Mouse (Mus musculus): ENCODE measurements around the gene Nle1.

The Nle1 gene

DNA sequence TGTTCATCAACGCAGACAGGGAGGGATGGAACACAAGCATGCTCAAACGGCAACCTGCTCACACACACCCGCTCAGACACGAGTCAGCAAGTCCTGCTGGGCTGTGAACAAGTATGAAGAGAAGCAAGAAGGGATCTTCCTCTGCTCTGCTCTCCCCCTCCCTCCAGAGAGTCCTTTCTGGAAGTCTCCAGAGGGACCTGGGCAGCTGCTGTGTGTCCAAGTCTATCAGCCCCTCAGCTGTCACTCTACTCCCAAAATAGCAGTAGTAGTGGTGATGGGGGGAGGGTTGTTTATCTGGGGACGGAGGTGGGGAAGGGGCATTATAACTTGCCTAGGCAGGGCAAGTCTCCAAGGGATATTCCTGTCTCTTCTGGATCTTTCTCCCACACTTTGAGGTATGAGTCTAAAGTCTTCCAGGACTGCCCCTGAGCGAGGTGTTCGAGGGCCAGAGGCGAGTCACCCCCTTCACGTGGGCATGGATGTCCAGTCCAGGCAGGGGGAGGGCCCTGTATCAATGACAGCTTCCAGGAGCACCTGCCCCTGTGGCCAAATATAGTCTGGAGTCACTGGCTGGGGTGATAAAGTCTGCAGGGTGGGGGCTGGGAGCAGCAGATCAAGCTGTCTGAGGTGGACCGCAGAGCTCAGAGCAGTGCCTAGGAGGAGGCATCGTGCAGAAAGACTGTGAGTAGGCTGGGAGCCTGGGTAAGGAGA lies 2.6 kb upstream of the Nle1 start:
- DNase-seq = no peak

DNA sequence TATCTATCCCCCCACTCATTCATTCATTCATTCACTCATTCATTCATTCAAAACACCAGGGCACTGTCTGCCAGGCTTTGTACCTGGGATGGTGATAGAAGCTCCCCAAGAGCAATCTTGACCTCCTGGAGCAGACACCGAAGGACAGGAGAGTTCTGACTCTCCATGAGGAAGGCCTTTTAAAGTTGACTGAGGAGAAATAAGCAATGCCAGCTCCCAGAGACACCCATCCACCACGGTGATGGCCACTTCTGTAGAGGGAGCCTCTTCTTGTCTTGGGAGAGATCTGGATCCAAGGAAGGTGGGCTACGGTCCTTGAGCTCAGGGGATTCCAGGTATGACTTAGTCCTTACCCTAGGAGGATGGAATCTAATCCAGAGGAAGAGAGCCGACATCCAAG lies 2.0 kb upstream of the Nle1 start, which contains the start of gene Unc45b:
Gene Unc45b, plus strand, starts transcription at position 301 of the 400 bp plus-strand sequence.
- DNase-seq = no peak

DNA sequence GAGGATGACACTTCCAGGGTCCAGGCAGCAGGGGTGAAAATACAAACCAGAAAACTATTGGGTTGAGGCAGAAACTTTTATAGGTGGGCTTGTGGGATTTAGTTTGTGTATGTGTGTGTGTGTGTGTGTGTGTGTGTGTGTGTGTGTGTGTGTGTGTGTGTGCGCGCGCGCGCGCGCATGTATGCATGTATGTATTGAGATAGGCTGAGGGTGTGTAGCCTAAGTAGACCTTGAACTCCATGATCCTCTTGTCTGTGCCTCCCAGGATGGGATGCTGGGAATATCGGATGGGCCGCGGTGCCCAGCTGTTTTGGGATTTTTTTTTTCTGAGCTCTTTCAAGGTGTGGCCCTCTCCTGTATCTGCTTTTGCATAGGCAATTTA lies 388 bp upstream of the Nle1 start:
- no peak for DNase-seq

DNA sequence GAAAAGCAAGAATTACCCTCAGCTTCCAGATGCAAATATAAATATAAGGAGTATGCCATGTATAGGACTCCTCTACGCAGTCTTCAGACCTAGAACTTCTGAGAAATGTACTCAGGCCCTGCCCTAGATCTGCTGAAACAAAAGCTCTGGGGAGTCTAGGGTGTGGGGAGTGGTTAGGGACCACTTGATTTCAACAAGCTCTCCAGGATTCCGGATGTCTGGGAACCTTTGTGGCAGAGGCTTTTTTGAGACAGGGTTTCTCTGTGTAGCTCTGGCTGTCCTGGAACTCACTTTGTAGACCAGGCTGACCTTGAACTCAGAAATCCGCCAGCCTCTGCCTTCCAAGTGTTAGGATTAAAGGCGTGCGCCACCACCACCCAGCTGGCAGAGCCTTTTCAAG lies 2.4 kb downstream of the Nle1 start:
- DNase-seq = no peak

DNA sequence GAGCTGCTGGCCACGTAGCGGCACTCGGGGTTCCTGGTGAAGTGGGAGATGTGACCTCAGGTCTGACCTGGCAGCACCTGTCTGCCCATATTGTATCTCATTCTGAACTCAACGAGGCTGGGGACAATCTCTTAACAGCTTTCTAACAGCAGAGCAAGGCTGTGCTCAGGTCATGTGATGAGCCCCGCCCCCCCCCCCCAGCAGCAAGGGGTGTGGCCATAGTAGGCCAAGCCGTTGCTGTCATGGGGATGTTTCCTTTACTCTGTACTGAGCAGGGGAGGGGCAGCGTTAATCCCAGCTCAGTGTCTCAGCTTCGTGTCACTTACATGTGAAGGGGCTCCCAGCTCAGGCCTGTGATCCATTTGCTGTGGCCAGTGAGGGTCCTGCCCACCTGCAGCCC lies 3.3 kb downstream of the Nle1 start:
- no peak for DNase-seq

DNA sequence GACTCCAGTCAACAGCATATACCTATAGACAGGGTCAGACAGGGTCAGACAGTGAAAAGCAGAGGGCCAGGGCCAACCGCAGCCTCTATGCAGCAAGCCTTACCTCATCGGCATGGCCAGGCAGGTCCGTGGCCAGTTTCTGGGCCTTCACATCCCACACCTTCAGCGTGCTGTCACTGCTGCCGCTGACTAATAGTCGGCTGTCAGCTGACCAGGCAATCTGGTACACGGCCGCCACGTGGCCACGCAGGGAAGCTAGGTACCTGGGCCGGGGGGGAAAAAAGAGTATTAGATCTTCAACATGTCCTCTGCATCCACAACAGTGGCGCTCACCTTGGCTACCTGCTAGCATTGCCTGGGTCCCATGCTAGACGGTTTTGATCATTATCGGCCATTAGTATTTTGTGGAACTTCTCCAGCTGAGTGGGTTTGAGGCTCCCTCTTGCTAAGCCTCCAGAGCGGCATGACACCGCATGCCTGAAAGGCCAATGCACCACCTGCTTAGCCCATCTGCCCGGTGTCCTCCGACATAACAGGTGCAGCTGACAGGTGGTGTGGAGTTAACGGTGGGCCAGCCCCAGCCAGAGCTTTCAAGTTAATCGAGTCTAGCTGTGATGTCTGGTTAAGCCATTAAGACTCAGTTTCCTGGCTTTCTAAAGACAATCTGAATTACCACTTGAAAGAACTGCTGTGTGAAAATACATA lies 6.5 kb downstream of the Nle1 start:
- no peak for DNase-seq

DNA sequence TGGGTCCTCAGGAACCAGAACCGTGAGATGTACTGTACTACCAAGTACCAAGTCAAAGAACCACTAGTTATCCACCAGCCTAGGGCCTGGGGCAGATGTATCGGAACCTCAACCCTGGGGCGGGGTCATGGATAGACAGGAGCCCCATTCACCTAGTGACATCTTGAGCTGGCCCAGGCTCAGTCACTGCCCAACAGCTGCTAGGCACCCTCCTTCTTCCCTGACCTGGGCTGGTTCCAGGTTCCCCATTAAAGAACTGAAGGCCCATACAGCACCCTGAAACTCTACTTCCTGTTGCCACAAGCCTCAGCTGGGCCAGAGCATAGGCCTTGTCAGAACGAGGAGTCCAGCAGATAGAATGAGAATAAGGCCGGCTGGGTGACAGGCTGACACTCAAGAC lies 8.5 kb downstream of the Nle1 start:
- no peak for DNase-seq

DNA sequence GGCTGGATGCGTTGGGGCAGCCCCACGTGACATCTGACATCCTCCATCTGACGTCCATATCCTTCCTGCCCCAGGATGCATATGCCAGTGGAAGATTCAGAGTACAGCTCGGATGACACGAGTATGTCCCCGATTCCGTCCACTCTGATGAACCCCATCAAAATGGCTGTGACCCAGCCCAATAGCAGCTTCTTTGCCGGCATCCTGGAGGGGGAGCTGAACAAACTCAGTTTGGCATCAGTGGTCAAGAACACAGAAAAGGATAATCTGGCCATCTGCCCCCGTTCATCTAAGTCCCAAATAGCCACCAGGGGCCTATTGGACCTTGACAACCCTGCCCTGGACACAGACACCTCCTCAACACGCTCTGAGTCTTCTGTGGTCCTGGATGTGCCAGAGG lies 10.7 kb downstream of the Nle1 start:
- no peak for DNase-seq

DNA sequence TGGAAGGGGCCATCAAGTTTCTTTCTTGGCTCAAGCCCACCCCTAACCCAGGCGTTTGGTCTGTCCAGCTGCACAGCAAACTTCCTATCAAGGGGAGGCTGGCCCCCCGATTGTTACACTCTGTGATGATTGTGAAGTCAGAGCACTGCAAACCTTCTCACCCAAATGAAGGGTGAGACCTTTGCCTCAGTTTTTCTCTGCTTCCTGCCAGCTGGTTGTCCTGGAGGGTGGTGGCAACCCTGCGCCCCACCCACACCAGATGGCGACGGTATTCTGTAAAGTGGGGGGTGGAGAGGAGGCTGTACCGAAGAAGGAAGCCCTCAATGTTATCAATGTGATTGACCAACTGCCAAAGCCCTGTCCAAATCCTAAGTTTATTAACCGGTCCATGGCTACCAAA lies 16.3 kb downstream of the Nle1 start, which contains the start of gene Fndc8:
Gene Fndc8, plus strand, starts transcription at position 189 of the 400 bp plus-strand sequence.
- no peak for DNase-seq

DNA sequence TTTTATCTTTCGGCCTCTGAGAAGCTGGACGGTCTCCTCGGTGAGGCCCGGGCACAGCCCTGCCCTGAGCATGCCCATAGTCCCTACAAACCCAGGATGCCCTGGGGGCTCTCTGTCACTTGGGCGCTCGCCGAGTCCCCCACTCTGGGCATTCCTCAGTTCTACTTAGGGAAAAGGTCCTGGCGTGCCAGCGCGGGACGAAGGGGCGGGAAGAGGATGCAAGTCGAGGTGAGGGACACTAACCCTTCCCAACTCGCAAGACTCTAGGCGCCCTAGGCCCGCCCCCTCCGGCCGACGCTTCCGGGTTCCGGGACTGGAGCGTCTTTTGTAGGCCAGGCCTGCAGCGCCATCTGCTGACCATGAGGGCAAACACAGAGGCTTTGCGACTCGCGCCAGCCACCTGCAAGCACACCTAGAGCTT lies 17.9 kb downstream of the Nle1 start, which contains the start of gene Rad51d:
Gene Rad51d, minus strand, starts transcription at position 273 of the 421 bp plus-strand sequence.
- DNase-seq = peak; percentile 90

DNA sequence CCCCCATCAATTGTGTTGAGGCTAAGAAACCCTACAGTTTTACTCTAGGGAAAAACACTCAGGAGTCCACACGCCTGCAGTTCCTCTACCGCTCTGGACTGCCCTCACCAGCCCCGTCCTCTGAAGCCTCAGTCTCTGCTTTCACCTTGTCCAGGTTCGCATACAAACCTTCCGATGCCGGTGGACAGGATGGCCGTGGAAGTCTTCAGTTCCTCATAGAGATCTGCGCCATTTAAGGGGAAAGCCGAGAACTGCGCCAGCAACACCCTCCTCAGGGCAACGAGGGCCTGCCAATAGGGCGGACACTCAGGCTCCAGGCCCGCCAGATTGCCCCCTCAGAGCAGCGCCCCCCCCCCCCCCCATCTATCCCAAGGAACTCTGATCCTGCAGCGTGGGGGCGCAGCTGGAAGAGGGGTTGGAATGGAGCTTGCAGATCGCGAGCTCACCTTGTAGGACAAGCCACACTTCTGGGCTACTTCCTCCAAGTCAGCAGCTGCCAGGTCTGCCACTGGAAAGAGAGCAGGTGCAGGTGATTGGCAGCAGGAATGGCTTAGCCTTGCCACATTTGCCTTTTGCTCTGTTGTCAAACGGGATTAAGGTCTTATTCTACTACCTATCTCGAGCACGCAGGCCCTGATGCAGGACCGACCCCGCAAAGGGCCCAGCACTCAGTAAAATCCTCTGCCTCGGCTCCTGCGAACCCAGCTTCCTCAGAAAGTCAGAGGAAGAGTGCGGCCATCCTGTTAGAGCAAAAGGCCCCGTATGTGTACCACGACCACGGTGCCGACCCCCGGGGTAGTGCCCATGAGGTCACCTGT lies 18.5 kb downstream of the Nle1 start:
- DNase-seq = no peak

DNA sequence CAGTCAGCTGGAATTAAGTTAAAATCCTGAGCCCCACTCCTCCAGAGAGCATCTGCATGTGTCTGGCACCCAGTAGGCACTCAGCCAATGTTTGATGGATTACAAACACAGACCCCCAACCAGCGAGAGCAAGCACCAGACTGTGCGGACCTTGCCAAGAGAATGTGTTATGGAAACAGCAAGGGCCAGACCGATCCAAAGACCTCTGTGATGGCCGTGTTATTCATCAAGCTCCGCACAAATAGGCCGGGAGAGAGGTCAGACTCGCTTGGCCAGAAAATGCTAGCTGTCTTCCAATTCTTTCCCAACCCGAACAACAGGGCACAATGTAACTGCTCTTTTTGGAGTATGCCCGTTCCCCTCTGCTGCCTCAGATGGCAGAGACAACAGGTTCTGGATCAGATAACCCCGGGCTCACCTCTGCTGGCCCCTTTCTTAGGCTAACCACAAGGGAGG lies 19.7 kb downstream of the Nle1 start:
- no peak for DNase-seq

DNA sequence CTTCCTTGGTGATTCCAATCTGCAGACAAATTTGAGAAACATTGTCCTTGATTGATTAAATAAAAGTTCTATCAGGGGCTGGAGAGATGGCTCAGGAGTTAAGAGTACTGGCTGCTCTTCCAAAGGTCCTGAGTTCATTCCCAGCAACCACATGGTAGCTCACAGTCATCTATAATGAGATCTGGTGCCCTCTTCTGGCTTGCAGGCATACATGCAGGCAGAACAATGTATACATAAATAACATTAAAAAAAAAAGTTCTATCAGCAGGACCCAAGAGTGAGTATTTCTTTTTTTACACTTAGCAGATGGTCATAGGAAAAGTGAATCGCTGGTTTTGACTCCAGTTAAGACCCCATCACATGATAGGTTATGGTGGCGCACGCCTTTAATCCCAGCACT lies 21.7 kb downstream of the Nle1 start:
- DNase-seq = no peak

DNA sequence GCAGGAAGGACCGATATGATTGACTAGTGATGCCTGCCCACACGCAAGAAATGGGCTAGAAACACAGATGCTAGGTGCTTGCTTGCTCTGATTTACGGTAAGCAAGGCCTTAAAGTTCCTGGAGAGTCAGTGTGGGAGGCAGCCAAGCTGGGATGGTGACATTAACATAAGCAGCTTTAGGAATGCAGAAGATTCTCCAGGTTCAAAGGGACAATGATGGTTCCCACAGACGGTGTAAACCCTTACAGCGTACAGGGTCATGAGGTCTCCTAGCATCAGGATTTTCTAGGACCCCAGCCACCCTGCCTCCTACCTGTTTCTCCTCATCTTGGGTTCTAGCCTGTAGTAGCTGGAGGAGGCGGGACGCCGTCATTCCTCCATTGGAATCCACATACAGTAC lies 25.0 kb downstream of the Nle1 start:
- DNase-seq = no peak

DNA sequence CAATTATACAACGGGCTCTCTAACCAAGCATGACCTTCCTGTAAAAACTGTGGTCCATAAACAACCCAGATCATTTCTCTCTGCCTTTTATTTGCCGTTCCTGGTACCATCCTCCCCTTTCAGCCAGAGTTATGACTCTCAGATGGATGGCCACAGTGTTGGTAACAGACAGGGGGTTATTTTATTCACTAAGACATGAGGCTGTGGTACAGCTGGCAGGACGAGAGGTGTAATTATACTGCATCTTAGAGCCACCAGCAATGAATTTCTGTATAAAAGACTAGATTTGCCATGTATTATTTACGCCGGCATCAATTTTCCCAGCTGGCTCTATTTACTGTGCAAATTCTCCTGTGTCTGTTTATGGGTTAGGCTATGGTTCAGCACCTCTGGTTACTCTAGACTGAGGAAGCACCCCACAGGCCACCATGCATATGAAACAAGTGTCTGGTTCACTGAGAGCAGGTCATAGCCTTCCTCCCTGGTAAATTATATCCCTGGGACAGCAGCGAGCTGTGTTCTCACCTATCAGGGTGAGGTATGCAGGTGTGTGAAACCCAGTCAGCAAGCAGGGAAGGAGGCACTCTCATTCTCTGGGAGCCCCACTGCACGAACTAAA lies 30.4 kb downstream of the Nle1 start:
- DNase-seq = no peak

DNA sequence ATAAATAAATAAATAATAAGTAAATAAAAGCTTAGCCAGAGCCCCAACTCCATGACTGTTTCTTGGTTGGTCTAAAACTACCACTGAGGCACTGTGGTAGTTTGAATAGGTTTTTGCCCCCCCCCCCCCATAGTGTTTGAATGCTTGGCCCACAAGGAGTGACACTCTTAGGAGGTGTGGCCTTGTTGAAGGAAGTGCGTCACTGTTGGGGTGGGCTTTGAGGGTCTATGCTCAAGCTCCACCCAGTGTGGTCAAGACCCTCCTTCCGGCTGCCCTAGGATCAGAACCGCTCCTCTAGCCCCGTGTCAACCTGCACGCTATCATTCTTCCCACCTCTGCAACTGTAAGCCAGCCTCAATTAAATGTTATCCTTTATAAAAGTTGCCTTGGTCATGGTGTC lies 32.6 kb downstream of the Nle1 start:
- DNase-seq = no peak

DNA sequence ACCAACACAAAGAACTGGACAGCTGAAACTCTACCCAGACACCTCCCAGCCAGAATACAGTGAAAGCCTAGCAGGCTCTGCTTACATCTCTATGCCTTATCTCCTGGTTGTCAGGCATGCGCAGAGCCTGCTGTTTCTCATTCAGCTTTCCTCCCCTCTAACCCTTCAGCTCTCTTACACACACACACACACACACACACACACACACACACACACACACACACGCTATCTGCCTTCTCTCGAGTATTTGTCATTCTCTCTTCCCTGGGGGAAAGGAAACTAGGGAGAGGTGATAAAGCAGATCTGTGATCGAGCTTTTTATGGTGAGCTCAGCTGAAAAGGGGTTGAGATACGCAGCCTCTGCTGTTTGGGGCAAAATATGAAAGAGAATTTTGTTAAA lies 33.3 kb downstream of the Nle1 start:
- DNase-seq = no peak

DNA sequence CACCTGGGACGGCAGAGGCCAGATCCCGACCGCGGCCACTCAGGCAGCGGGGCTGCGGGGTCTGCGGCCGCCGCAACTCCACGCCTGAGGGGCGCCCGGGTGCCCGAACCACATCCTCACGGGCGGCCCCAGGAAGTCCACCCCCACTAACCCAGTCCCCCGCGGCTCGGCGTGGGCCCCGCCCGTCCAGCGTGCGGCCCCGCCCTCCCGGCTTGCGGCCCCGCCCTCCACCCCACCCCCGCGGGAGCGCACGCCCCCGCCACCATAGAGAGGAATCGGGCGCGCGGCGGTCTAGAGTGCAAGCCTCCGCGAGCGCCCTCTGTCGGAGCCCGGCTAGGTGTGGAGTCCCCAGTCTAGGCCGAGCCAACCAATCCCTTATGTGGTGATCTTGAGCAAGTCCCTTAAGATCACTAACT lies 37.2 kb downstream of the Nle1 start, which contains the start of gene Rffl:
Gene Rffl, minus strand, starts transcription at position 180 of the 416 bp plus-strand sequence.
- DNase-seq = peak; percentile 88

DNA sequence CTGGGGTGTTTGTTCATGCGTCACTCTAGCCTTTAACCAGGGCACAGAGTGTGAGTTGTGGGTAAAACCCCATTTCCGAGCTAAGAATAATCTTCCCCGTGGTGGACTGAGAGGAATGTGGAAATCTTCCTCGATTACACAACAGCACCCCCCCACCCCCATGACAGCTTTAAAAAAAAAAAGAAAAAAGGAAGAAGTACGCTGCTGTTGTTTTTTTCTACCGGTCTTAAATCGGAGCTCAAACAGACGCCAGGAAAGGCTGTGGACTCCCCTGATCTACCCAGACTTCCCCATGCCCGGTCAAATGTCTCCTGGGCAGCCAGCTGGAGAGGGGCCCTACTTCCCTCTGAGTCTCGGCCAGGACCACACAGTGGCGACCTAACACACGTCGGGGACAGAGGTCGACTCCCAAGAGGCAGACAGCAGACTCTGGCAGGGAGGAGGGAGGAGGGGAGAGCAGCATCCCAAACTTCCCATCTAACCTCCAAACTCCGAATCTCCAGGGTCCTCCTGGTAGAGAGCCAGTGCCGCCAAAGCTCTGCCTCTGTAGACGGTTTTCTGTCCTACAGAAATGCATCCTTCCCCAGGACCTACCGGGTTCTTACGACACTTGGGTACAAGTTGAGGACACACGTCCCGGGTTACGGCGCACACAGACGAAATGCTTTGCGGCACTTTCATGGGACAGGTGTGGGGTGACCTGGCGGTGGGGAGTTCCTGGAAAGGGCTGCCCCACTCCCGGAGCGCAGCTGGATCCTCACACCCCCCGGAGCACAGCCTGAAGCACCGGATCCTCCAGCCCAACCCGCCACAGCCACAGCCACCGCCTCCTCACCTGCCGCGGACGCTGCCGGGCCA lies 37.8 kb downstream of the Nle1 start:
- DNase-seq = peak; percentile 32

DNA sequence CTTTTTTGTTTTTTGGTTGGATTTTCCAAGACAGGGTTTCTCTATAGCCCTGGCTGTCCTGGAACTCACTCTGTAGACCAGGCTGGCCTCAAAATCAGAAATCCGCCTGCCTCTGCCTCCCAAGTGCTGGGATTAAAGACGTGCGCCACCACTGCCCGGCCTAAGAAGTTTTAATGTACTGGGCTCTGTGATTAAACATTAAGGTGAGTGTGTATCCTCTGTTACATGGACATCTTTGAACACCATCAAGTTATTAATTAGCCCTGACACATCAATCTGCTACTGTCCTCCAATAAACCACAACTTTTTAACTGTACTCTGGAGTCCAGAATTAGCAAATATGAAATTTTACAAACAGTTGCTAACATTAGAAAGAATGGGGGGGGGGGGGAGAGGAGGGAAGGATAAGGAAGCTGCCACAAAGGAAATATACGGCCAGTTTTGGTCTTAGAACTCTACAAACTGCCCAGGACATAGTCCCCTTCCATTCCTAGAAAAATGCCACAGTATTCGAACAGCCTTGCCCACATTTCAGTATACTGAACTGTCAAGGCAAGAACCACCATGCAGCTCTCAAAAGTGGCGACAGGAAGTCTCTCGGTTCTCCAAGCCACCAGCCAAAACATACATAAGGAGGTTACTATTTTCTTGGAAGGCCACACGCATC lies 38.6 kb downstream of the Nle1 start:
- no peak for DNase-seq

DNA sequence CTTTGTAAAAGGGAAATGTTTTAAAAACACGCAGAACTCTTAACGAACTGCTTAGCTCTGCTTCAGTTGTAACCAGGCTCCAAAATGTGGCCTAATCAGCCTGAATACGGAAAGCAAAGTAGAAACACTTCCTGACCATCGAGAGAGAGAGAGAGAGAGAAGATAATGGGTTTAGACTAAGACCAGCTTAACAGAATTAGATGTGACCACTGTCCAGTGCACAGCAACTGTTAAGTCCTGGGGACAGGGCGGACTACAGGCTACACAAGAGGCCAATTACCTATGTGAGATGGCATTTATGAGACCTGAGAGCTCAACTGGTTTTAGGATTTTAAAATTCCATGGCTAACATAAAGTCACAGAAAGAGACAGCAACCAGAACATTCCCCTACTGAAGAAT lies 40.3 kb downstream of the Nle1 start:
- no peak for DNase-seq
